Mouse (Mus musculus) cerebellum, adult 9-11 months (tissue): ENCODE results near the gene Polr2e.

Experiments
- DNase-seq: peaks from one replicate; pipeline ENCODE4 v3.0.0; 2022

Gene Polr2e

GRCm38 (mm10) chr10:80015583-80015982, 24.0 kb downstream of the Polr2e start:
- DNase-seq = no peak

GRCm38 (mm10) chr10:80014484-80015290, 24.9 kb downstream of the Polr2e start:
- no peak for DNase-seq

- DNase-seq = no peak
Measured at GRCm38 (mm10) chr10:80013609-80014008, 26.0 kb downstream of the Polr2e start.

GRCm38 (mm10) chr10:80011740-80012139, 27.9 kb downstream of the Polr2e start:
- DNase-seq = no peak

- DNase-seq = no peak
Measured at GRCm38 (mm10) chr10:80004233-80004705, 35.3 kb downstream of the Polr2e start.

- no peak for DNase-seq
Measured at GRCm38 (mm10) chr10:80003374-80004232, 36.0 kb downstream of the Polr2e start.

- no peak for DNase-seq
Measured at GRCm38 (mm10) chr10:80002829-80003228, 36.8 kb downstream of the Polr2e start.

- DNase-seq = no peak
Measured at GRCm38 (mm10) chr10:80001945-80002344, 37.6 kb downstream of the Polr2e start.

GRCm38 (mm10) chr10:79997819-79998218, 41.8 kb downstream of the Polr2e start:
- peak; percentile 85 for DNase-seq

GRCm38 (mm10) chr10:79997034-79997760, 42.4 kb downstream of the Polr2e start:
- DNase-seq = peak; percentile 86

- peak; percentile 95 for DNase-seq
Measured at GRCm38 (mm10) chr10:79996272-79997033, 43.1 kb downstream of the Polr2e start, which contains the start of gene Abca7. Gene Abca7, plus strand, starts transcription at chr10:79996494.

- no peak for DNase-seq
Measured at GRCm38 (mm10) chr10:79995636-79996035, 44.0 kb downstream of the Polr2e start.

GRCm38 (mm10) chr10:79994397-79995115, 45.0 kb downstream of the Polr2e start:
- DNase-seq = no peak

- no peak for DNase-seq
Measured at GRCm38 (mm10) chr10:79991548-79991947, 48.0 kb downstream of the Polr2e start.

- DNase-seq = no peak
Measured at GRCm38 (mm10) chr10:79991099-79991498, 48.5 kb downstream of the Polr2e start.

GRCm38 (mm10) chr10:79989870-79990269, 49.7 kb downstream of the Polr2e start:
- no peak for DNase-seq

GRCm38 (mm10) chr10:79989272-79989786, 50.3 kb downstream of the Polr2e start:
- no peak for DNase-seq

- DNase-seq = no peak
Measured at GRCm38 (mm10) chr10:79988506-79989271, 50.9 kb downstream of the Polr2e start, which contains the start of gene Cnn2. Gene Cnn2, plus strand, starts transcription at chr10:79988584.

- DNase-seq = no peak
Measured at GRCm38 (mm10) chr10:79987771-79988505, 51.7 kb downstream of the Polr2e start.

GRCm38 (mm10) chr10:79986963-79987362, 52.6 kb downstream of the Polr2e start:
- peak; percentile 87 for DNase-seq
